22 mouse cellular contexts compared by ENCODE assay signal in the genomic region with DNA sequence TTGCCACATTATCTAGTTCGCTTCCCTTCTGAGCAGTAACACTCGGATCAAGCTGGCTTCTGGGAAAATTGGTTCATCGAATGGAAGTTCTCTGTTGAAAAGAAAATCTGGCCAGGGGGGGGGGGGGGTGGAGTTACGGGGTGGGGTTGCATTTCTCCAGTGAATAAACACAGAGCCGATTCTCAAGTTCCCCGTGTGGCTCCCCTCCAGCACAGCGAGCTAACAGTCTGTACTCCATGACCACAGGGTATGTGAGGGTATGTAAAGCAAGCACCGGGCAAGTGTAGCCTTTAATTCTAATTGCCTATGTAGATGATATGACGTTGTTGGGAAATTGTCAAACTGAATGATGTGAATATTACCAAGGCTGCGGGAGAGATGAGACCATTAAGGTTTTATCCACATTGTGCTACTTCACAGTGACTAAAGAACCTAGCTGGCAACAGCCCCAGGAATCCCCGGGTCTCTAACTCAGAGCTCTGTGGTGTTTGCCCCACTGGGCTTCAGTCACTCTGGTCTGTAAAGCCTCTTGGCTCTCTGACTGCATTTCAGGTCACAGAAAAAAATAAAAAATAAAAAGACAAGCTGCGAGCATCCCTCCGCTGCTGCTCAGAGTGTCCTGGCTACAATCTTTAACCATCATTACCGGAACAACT.
DNase-seq lines count a peak whose midpoint lies in the region; ATAC-seq lines count a peak whose summit lies in the region.
"Had no signal": no experiment of that assay in that cellular context is flagged by ENCODE, and none has a peak within 500 bp of the region (broad histone marks: within the 10 kb centered on the region; RNA-seq: fewer than 3 reads in every experiment).

No protein-coding gene starts in this region.

- H3K4me1 ChIP-seq in heart, embryonic 12.5 days (replicated peaks) = no peaks in the 10 kb centered on the region
- H3K4me1 ChIP-seq: heart, embryonic 10.5 days; limb, embryonic 10.5 days; midbrain, embryonic 12.5 days had no signal

- no peaks in the 10 kb centered on the region; the same call in 1 of the 2 replicates for H3K9me3 ChIP-seq in heart, embryonic 12.5 days (replicated peaks)
- H3K9me3 ChIP-seq: heart, embryonic 10.5 days; limb, embryonic 10.5 days; midbrain, embryonic 12.5 days; neural tube, embryonic 13.5 days had no signal

- no peak overlapping the region for H3K9ac ChIP-seq in heart, embryonic 12.5 days
- H3K9ac ChIP-seq: liver, postnatal 0 days; midbrain, embryonic 12.5 days; neural tube, embryonic 13.5 days had no signal

- H3K4me3 ChIP-seq in heart, embryonic 12.5 days = no peak overlapping the region
- H3K4me3 ChIP-seq: heart, embryonic 10.5 days; limb, embryonic 10.5 days; midbrain, embryonic 12.5 days; neural tube, embryonic 13.5 days had no signal

- WGBS in heart, embryonic 12.5 days = 64% methylated on average over 14 of the region's 14 CpGs

- no peak for ATAC-seq in heart, embryonic 12.5 days (ENCODE audit: insufficient number of reproducible peaks, low FRiP score)
- ATAC-seq: liver, postnatal 0 days had no signal

- no peaks in the 10 kb centered on the region for H3K36me3 ChIP-seq in heart, embryonic 12.5 days
- H3K36me3 ChIP-seq: G1E; heart, embryonic 10.5 days; limb, embryonic 10.5 days; midbrain, embryonic 12.5 days; neural tube, embryonic 13.5 days had no signal

- no peaks in the 10 kb centered on the region for H3K27me3 ChIP-seq in heart, embryonic 12.5 days (replicated peaks)
- H3K27me3 ChIP-seq: midbrain, embryonic 12.5 days; neural tube, embryonic 13.5 days had no signal

- no peak overlapping the region for H3K27ac ChIP-seq in heart, embryonic 12.5 days (ENCODE audit: poor library complexity, severe bottlenecking)
- H3K27ac ChIP-seq: heart, embryonic 10.5 days; limb, embryonic 10.5 days; midbrain, embryonic 12.5 days; neural tube, embryonic 13.5 days had no signal

- DNase-seq in cerebellum, postnatal 14 days = peak; percentile 18 to 50
- no peak for DNase-seq in cerebellum, adult 8-10 months
- DNase-seq in heart, adult 11 months = peak; percentile 85
- DNase-seq in R1 (ENCODE audit: low read depth, low spot score) = peak; percentile 8
- DNase-seq in gastrocnemius, postnatal 14 days = peak; percentile 32
- DNase-seq in testis, postnatal 10 days (ENCODE audit: low spot score) = no peak
- DNase-seq in kidney, adult 8-10 months = no peak
- DNase-seq: adrenal gland, postnatal 25 days; heart, postnatal 10 days; kidney, adult 2 months; kidney, postnatal 25 days; layer of hippocampus, adult 9-11 months; liver, postnatal 0 days; lung, postnatal 10 days; right cerebral cortex, adult 18-20 months; thymus, adult 18-20 months had no signal

- no peak overlapping the region for H3K4me2 ChIP-seq in heart, embryonic 12.5 days
- H3K4me2 ChIP-seq: midbrain, embryonic 12.5 days; neural tube, embryonic 13.5 days had no signal

- intact Hi-C loops in gastrocnemius, postnatal 14 days (cut with DNase I; ENCODE audit: low total_unique reads) = no loop called here

Comparison
In these comparisons a context has a peak if more than half of its experiments do, and no peak if none do; other contexts are left out.
1. DNase-seq: peak in cerebellum, postnatal 14 days (2 of 2), heart, adult 11 months (single experiment), R1 (single experiment) and gastrocnemius, postnatal 14 days (single experiment); none in cerebellum, adult 8-10 months (single experiment), testis, postnatal 10 days (single experiment) and kidney, adult 8-10 months (0 of 2).